In the genomic region with DNA sequence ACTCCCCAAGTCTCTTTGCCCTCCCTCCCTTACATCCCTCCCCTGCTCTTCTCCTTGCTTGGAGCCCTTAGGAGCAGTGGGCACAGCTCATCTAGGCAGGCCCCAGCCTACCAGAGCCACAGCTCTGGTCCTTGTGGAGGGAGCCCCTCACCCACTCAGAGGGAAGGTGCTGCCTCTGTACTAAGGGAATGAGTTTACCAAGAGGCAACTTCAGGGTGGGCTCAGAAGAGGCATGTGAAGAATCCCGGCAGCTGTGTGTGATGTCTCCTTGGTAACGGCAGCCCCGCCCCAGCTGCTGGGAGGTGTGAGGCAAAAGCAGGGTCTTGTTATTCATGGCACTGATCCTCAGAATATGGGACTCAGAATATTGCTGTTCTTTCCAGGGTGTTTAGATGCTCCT, we compare ENCODE assay signal across 12 mouse cellular contexts.
DNase-seq lines count a peak whose midpoint lies in the region; ATAC-seq lines count a peak whose summit lies in the region.
"Had no signal": no experiment of that assay in that cellular context is flagged by ENCODE, and none has a peak within 500 bp of the region (broad histone marks: within the 10 kb centered on the region; RNA-seq: fewer than 3 reads in every experiment).

No protein-coding gene starts in this region.

- H3K9me3 ChIP-seq in lung, embryonic 16.5 days (ENCODE audit: control insufficient read depth, low read length) = no peaks in the 10 kb centered on the region
- H3K9me3 ChIP-seq in embryonic facial prominence, embryonic 13.5 days = no peaks in the 10 kb centered on the region
- H3K9me3 ChIP-seq in limb, embryonic 11.5 days (ENCODE audit: control insufficient read depth, low read length) = no peaks in the 10 kb centered on the region
- no peaks in the 10 kb centered on the region for H3K9me3 ChIP-seq in heart, embryonic 11.5 days (replicated peaks; ENCODE audit: control insufficient read depth, low read length)
- H3K9me3 ChIP-seq: liver, embryonic 15.5 days had no signal

- H3K4me2 ChIP-seq in lung, embryonic 16.5 days (ENCODE audit: low read depth, low read length) = no peak overlapping the region
- no peak overlapping the region for H3K4me2 ChIP-seq in embryonic facial prominence, embryonic 13.5 days
- H3K4me2 ChIP-seq in limb, embryonic 11.5 days (ENCODE audit: low read depth, severe bottlenecking) = no peak overlapping the region
- H3K4me2 ChIP-seq in heart, embryonic 11.5 days = no peak overlapping the region
- H3K4me2 ChIP-seq: liver, embryonic 15.5 days had no signal

- H3K4me3 ChIP-seq in lung, embryonic 16.5 days (ENCODE audit: low read length) = no peak overlapping the region
- H3K4me3 ChIP-seq in embryonic facial prominence, embryonic 13.5 days = no peak overlapping the region
- H3K4me3 ChIP-seq in limb, embryonic 11.5 days (ENCODE audit: low read depth, low read length) = no peak overlapping the region
- no peak overlapping the region for H3K4me3 ChIP-seq in heart, embryonic 11.5 days (ENCODE audit: low read depth, low read length)
- H3K4me3 ChIP-seq: liver, embryonic 15.5 days had no signal

- peak; percentile 68 for ATAC-seq in lung, embryonic 16.5 days (ENCODE audit: low read depth)
- ATAC-seq in embryonic facial prominence, embryonic 13.5 days (ENCODE audit: insufficient number of reproducible peaks, insufficient read depth, low FRiP score, low TSS enrichment, low read depth) = 0 out of 2 replicates have a peak, but pooled peaks have one; percentile 32
- peak; percentile 70; the same call in 1 of the 2 replicates for ATAC-seq in limb, embryonic 11.5 days (ENCODE audit: insufficient number of reproducible peaks, low FRiP score, low TSS enrichment, low read depth)
- ATAC-seq in heart, embryonic 11.5 days (replicated peaks; ENCODE audit: insufficient number of reproducible peaks, low FRiP score, low TSS enrichment) = no peak; the same call in 1 of the 2 replicates

- no peak overlapping the region for H3K27ac ChIP-seq in lung, embryonic 16.5 days (ENCODE audit: low read length)
- H3K27ac ChIP-seq in embryonic facial prominence, embryonic 13.5 days = no peak overlapping the region
- no peak overlapping the region for H3K27ac ChIP-seq in limb, embryonic 11.5 days (replicated peaks; ENCODE audit: low read depth, low read length)
- H3K27ac ChIP-seq in heart, embryonic 11.5 days (ENCODE audit: low read depth, low read length) = no peak overlapping the region; the same call in 1 of the 2 replicates
- H3K27ac ChIP-seq: liver, embryonic 15.5 days had no signal

- WGBS in lung, embryonic 16.5 days = 5% methylated on average over 3 of the region's 3 CpGs
- WGBS in embryonic facial prominence, embryonic 13.5 days = 32% methylated on average over 3 of the region's 3 CpGs
- 12% methylated on average over 3 of the region's 3 CpGs for WGBS in limb, embryonic 11.5 days
- WGBS in heart, embryonic 11.5 days (ENCODE audit: insufficient replicate concordance) = 11% methylated on average over 3 of the region's 3 CpGs

- no peaks in the 10 kb centered on the region for H3K36me3 ChIP-seq in lung, embryonic 16.5 days (ENCODE audit: control insufficient read depth, insufficient read depth, low read length)
- H3K36me3 ChIP-seq in embryonic facial prominence, embryonic 13.5 days = peaks cover 7% of the 10 kb centered on the region; the same call in 1 of the 2 replicates
- H3K36me3 ChIP-seq in limb, embryonic 11.5 days (ENCODE audit: control insufficient read depth, insufficient read depth, low read length) = no peaks in the 10 kb centered on the region
- no peaks in the 10 kb centered on the region for H3K36me3 ChIP-seq in heart, embryonic 11.5 days (ENCODE audit: control insufficient read depth, insufficient read depth, low read length)
- H3K36me3 ChIP-seq: G1E; liver, embryonic 15.5 days had no signal

- H3K27me3 ChIP-seq in lung, embryonic 16.5 days (ENCODE audit: control insufficient read depth, insufficient read depth, low read depth, low read length) = no peaks in the 10 kb centered on the region
- no peaks in the 10 kb centered on the region for H3K27me3 ChIP-seq in embryonic facial prominence, embryonic 13.5 days
- H3K27me3 ChIP-seq in limb, embryonic 11.5 days (ENCODE audit: control insufficient read depth, insufficient read depth, low read length) = no peaks in the 10 kb centered on the region
- H3K27me3 ChIP-seq in heart, embryonic 11.5 days (ENCODE audit: control insufficient read depth, insufficient read depth, low read length) = no peaks in the 10 kb centered on the region
- H3K27me3 ChIP-seq: liver, embryonic 15.5 days had no signal

- peaks cover 8% of the 10 kb centered on the region for H3K4me1 ChIP-seq in lung, embryonic 16.5 days (replicated peaks; ENCODE audit: control insufficient read depth, insufficient read depth, low read length)
- peaks cover 24% of the 10 kb centered on the region for H3K4me1 ChIP-seq in embryonic facial prominence, embryonic 13.5 days
- H3K4me1 ChIP-seq in limb, embryonic 11.5 days (ENCODE audit: control insufficient read depth, insufficient read depth, low read length) = peaks cover 10% of the 10 kb centered on the region
- H3K4me1 ChIP-seq in heart, embryonic 11.5 days (ENCODE audit: control insufficient read depth, insufficient read depth, low read length) = peaks cover 12% of the 10 kb centered on the region
- H3K4me1 ChIP-seq: liver, embryonic 15.5 days had no signal

- DNase-seq in lung, postnatal 25 days (ENCODE audit: low spot score) = no peak
- peak; percentile 71 for DNase-seq in limb, embryonic 11.5 days (ENCODE audit: low spot score)
- DNase-seq in retina, embryonic 14.5 days (ENCODE audit: low spot score) = peak; percentile 44
- DNase-seq in cerebellum, postnatal 36 days = no peak
- no peak for DNase-seq in frontal cortex, postnatal 10 days (ENCODE audit: low spot score in 2 of 2)
- DNase-seq: adrenal gland, postnatal 10 days; cerebellum, postnatal 14 days had no signal

- H3K9ac ChIP-seq in lung, embryonic 16.5 days (ENCODE audit: low read length) = no peak overlapping the region
- no peak overlapping the region for H3K9ac ChIP-seq in embryonic facial prominence, embryonic 13.5 days
- H3K9ac ChIP-seq in limb, embryonic 11.5 days (ENCODE audit: low read length) = no peak overlapping the region
- no peak overlapping the region for H3K9ac ChIP-seq in heart, embryonic 11.5 days (ENCODE audit: low read depth, low read length)
- H3K9ac ChIP-seq: liver, embryonic 15.5 days had no signal

Comparison
In these comparisons a context has a peak if more than half of its experiments do, and no peak if none do; other contexts are left out.
1. DNase-seq: peak in limb, embryonic 11.5 days (single experiment) and retina, embryonic 14.5 days (single experiment); none in lung, postnatal 25 days (single experiment), cerebellum, postnatal 36 days (0 of 2) and frontal cortex, postnatal 10 days (0 of 2).